Mouse (Mus musculus) 3134 (cell line): Measurements from ENCODE around the gene Npm1.
A peak's percentile ranks its signal among the peaks of the same experiment; 100 is the strongest.

Experiments
- DNase-seq: peaks from one replicate; pipeline ENCODE4 v3.0.0-alpha.2; 2011; ENCODE audit warnings: low spot score; ENCODE audit not compliant: insufficient read length; ENCODE audit errors: extremely low read depth

Gene Npm1

GRCm38 (mm10) chr11:33146651-33147131 is 16.3 kb downstream of the Npm1 start:
- peak; percentile 35 for DNase-seq

- peak; percentile 44 for DNase-seq
Measured at GRCm38 (mm10) chr11:33146143-33146497, 16.9 kb downstream of the Npm1 start.

GRCm38 (mm10) chr11:33145201-33146142 is 17.5 kb downstream of the Npm1 start:
- DNase-seq = no peak

GRCm38 (mm10) chr11:33143906-33144305 is 19.1 kb downstream of the Npm1 start:
- DNase-seq = no peak

GRCm38 (mm10) chr11:33142801-33143200 is 20.2 kb downstream of the Npm1 start:
- DNase-seq = no peak

GRCm38 (mm10) chr11:33140111-33140460 is 22.9 kb downstream of the Npm1 start:
- DNase-seq = no peak

- DNase-seq = no peak
Measured at GRCm38 (mm10) chr11:33139458-33140110, 23.4 kb downstream of the Npm1 start.

- no peak for DNase-seq
Measured at GRCm38 (mm10) chr11:33138686-33139085, 24.3 kb downstream of the Npm1 start.

GRCm38 (mm10) chr11:33134391-33134986 is 28.5 kb downstream of the Npm1 start:
- DNase-seq = no peak

GRCm38 (mm10) chr11:33132619-33133338 is 30.2 kb downstream of the Npm1 start:
- no peak for DNase-seq

GRCm38 (mm10) chr11:33127058-33127457 is 35.9 kb downstream of the Npm1 start:
- DNase-seq = no peak

- no peak for DNase-seq
Measured at GRCm38 (mm10) chr11:33122575-33123268, 40.3 kb downstream of the Npm1 start.

- no peak for DNase-seq
Measured at GRCm38 (mm10) chr11:33119556-33119955, 43.5 kb downstream of the Npm1 start.

- no peak for DNase-seq
Measured at GRCm38 (mm10) chr11:33119116-33119515, 43.9 kb downstream of the Npm1 start.

GRCm38 (mm10) chr11:33118480-33118879 is 44.5 kb downstream of the Npm1 start:
- DNase-seq = no peak

- DNase-seq = no peak
Measured at GRCm38 (mm10) chr11:33115796-33116195, 47.2 kb downstream of the Npm1 start.

GRCm38 (mm10) chr11:33112407-33112806 is 50.6 kb downstream of the Npm1 start:
- no peak for DNase-seq

- no peak for DNase-seq
Measured at GRCm38 (mm10) chr11:33110111-33110510, 52.9 kb downstream of the Npm1 start.

- DNase-seq = no peak
Measured at GRCm38 (mm10) chr11:33107540-33107939, 55.5 kb downstream of the Npm1 start.

GRCm38 (mm10) chr11:33104911-33105316 is 58.1 kb downstream of the Npm1 start:
- DNase-seq = no peak
